Mouse (Mus musculus): Measurements from ENCODE around the gene Fads6. TPM values are rescaled to one million over a fixed set of nuclear protein-coding genes. Genes with fewer than 3 reads are reported as not detected.

Fads6 gene
- polyA plus RNA-seq, 1 experiment = 15.3 TPM

DNA sequence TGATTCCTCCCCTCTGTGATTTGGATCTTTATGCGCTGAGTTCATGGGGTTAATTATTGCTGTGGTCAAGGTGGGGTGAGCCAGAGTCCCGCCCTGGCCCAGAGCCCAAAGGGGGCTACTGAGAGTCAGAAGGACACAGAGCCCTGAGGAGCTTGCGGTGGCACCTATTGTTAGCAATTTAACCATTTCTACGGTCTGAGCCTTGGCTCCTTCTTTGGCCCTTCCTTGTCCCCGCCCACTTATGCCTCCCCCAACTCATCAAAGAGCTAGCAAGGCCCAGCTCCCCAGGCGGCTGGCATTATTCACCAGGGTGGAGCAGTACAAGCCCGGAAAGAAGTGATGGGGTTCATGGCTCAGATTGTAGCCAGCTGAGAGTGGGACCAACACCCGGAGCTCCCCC, 9.4 kb upstream of the Fads6 start, which contains the start of gene Otop2:
Gene Otop2 (plus strand): TSS at position 301 of the 400 bp plus-strand sequence.
- no peak within 1 kb of the TSS for H3K4me3 ChIP-seq (ENCODE audit: insufficient read depth, low read length)
- no peak within 1 kb of the TSS for H3K27ac ChIP-seq (ENCODE audit: insufficient read depth, low read length)
- no peak for TF ChIP-seq CTCF (IDR thresholded peaks at IDR 0.05; ENCODE audit: extremely low read depth, insufficient read depth, low read length)
- TF ChIP-seq POLR2A (IDR thresholded peaks at IDR 0.05; ENCODE audit: extremely low read depth, insufficient read depth, low read length) = no peak
- H3K4me1 ChIP-seq (ENCODE audit: control insufficient read depth, insufficient read depth, low read length) = no peaks in the 10 kb centered on the region

DNA sequence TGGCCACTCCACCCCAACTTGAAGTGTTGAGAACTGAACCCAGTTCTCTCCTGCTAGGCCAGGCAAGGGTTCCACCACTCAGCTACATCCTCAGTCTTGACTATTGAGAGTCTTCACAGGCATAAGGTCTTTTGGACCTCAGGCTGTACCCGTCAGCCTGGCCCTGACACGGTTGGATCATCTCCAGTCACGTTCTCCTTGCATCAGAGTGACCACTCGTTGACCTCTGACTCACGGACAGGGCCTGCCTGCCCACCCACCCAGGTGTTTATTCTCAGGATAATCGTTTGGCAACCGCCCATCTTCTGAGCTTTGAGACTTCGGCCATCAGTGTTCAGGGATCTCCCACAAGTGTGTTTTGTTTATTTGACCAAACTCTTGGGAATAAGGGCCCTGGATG, 5.7 kb upstream of the Fads6 start:
- TF ChIP-seq CTCF (IDR thresholded peaks at IDR 0.05; ENCODE audit: extremely low read depth, insufficient read depth, low read length) (no peak), POLR2A (IDR thresholded peaks at IDR 0.05; ENCODE audit: extremely low read depth, insufficient read depth, low read length) (no peak)
- Histone ChIP-seq H3K4me3 (ENCODE audit: insufficient read depth, low read length) (no peak overlapping the region), H3K27ac (ENCODE audit: insufficient read depth, low read length) (no peak overlapping the region), H3K4me1 (ENCODE audit: control insufficient read depth, insufficient read depth, low read length) (no peaks in the 10 kb centered on the region)

DNA sequence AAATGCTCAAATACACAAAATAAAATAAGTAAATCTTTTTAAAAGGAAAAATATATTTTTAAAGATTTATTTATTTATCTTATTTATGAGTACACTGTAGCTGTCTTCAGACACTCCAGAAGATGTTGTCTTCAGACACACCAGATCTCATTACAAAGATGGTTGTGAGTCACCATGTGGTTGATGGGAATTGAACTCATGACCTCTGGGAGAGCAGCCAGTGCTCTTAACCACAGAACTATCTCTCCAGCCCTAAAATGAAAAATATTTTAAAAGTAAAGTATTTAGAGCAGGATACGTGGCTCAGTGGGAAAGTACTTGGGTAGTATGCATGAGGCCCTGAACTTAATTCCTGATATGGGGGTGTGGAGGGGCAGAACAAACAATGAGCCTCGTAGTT, 3.9 kb upstream of the Fads6 start:
- no peak overlapping the region for H3K4me3 ChIP-seq (ENCODE audit: insufficient read depth, low read length)
- H3K4me1 ChIP-seq (ENCODE audit: control insufficient read depth, insufficient read depth, low read length) = no peaks in the 10 kb centered on the region
- no peak overlapping the region for H3K27ac ChIP-seq (ENCODE audit: insufficient read depth, low read length)
- no peak for TF ChIP-seq CTCF (IDR thresholded peaks at IDR 0.05; ENCODE audit: extremely low read depth, insufficient read depth, low read length)

DNA sequence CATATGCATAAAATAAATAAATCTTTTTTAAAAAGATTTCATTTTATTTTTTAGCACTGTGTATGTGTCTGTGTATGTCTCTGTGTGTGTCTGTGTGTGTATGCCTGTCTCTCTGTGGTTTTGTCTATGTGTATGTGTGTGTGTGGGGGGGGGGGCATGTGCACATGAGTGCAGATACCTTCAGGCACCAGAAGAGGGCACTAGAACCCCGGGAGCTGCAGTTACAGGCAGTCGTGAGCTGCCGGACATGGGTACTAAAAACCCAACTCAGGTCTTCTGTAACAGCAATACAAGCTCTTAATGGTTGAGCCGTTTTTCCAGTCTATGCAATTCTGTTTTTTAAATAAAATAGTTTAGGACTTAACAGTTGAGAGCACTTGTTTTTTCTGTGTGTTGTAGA, 3.3 kb upstream of the Fads6 start:
- Histone ChIP-seq H3K4me3 (ENCODE audit: insufficient read depth, low read length) (no peak overlapping the region), H3K4me1 (ENCODE audit: control insufficient read depth, insufficient read depth, low read length) (no peaks in the 10 kb centered on the region), H3K27ac (ENCODE audit: insufficient read depth, low read length) (no peak overlapping the region)
- TF ChIP-seq POLR2A (IDR thresholded peaks at IDR 0.05; ENCODE audit: extremely low read depth, insufficient read depth, low read length) = no peak
- TF ChIP-seq CTCF (IDR thresholded peaks at IDR 0.05; ENCODE audit: extremely low read depth, insufficient read depth, low read length) = no peak

DNA sequence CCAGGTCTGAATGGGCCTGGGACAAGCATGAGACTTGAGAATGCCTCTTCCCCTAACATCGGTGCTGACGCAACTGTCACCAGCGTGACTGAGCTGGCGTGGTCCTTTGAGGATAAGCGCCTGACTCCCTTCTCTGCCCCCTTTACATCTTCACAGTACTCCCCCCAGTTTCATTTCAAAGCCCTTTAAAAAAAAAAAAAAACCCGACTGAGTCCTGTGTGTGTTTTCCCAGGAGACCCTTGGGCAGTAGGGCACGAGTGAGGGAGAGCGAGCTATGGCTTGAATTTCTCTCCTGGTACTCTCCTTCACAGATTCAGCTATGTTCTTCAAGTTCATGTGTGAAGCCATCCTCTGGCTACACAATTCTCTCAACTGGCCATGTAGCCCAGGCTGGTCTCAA, 697 bp upstream of the Fads6 start:
- TF ChIP-seq POLR2A (IDR thresholded peaks at IDR 0.05; ENCODE audit: extremely low read depth, insufficient read depth, low read length) = no peak
- no peak for TF ChIP-seq CTCF (IDR thresholded peaks at IDR 0.05; ENCODE audit: extremely low read depth, insufficient read depth, low read length)
- Histone ChIP-seq H3K27ac (ENCODE audit: insufficient read depth, low read length) (no peak overlapping the region), H3K4me3 (ENCODE audit: insufficient read depth, low read length) (no peak overlapping the region), H3K4me1 (ENCODE audit: control insufficient read depth, insufficient read depth, low read length) (no peaks in the 10 kb centered on the region)

DNA sequence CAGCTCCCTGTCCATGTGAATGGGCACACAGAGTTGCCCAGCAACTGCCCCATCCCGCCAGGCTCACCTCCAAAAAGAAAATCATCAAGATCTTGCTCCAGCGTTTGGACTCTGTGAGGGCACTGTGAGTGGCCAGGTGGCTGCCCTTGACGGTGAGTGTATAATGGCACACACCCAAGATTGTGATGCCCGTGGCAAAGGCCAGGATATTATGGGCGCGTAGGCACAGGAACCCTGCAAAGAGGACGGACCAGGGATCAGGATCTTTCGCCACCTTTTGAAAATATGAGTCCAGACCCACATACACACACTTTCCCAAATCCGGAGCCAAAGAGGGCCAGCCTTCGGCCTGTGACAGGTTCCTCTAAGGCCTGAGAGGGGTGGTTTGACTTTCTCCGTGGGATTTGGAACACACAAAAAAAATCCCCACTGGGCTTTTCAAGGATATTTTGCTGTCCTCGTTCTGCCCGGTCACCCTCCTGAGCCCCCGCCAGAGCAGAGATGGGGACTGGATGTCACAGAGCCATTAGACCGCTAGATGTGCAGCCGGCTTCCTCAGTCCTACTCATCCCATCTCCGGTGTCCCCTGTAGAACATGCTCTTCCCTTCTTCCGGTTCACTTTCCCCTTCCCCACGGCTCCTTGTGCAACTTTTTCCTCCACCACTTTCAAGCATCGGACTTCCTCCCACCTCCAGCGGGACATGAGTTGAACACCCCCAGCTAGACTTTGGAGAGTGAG, 822 bp downstream of the Fads6 start:
- Histone ChIP-seq H3K4me1 (ENCODE audit: control insufficient read depth, insufficient read depth, low read length) (no peaks in the 10 kb centered on the region), H3K4me3 (ENCODE audit: insufficient read depth, low read length) (peak overlapping the region; percentile 47), H3K27ac (ENCODE audit: insufficient read depth, low read length) (no peak overlapping the region)
- TF ChIP-seq POLR2A (IDR thresholded peaks at IDR 0.05; ENCODE audit: extremely low read depth, insufficient read depth, low read length) (no peak), CTCF (IDR thresholded peaks at IDR 0.05; ENCODE audit: extremely low read depth, insufficient read depth, low read length) (no peak)

DNA sequence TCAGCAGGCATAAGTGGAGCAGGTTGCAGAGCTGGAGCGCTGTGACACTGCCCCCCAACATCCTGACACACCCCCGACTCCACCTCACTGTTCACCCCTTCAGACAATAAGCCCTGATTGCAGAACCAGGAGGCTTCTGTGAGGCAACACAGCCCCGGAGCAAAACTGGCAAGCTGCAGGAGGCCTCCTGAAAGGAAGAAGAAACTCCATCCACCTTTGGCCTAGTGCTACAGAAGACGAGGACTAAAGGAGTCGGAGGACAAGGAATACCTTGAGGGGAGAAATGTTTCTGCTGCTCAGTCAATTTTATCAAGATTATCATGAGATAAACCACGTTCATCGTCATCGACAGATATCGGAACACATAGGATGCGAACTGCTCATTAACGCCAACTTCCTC, 1.5 kb downstream of the Fads6 start:
- Histone ChIP-seq H3K4me1 (ENCODE audit: control insufficient read depth, insufficient read depth, low read length) (no peaks in the 10 kb centered on the region), H3K4me3 (ENCODE audit: insufficient read depth, low read length) (no peak overlapping the region; the same call in 1 of the 2 replicates), H3K27ac (ENCODE audit: insufficient read depth, low read length) (no peak overlapping the region)
- TF ChIP-seq CTCF (IDR thresholded peaks at IDR 0.05; ENCODE audit: extremely low read depth, insufficient read depth, low read length) (no peak), POLR2A (IDR thresholded peaks at IDR 0.05; ENCODE audit: extremely low read depth, insufficient read depth, low read length) (no peak)

DNA sequence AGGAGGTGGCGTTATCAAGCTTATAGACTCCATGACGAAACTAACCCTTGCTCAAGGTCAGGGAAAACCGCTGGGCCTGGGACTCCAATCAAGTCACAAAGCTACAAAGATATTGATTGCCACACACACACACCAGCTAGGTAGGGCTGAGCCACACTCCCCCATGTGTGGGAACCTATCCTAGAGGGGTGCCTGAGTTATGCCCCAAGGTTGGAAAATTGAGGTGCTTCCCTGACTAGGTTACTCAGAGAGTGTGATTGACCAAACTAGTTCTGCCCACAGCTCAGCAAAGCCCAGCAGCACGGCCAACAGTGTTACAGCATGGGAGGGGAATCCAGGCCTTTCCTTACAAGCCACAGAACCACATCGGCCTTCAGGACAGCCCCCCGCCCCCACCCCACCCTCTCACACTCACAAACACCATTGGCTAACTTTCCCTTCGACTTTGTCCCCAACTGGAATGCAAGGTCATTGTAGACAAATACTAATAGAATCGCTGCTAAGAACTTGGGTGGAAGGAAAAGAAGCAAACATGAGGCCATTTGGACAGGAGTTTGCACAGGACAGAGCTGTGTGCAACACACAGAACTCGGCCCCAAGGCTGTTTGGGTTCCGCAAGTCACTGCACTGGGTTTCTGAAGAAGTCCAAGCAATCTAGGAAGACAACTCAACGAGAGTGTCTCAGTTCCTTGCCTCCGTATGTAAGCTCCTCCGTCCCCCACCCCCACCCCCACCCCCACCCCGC, 4.7 kb downstream of the Fads6 start:
- Histone ChIP-seq H3K4me1 (ENCODE audit: control insufficient read depth, insufficient read depth, low read length) (no peaks in the 10 kb centered on the region), H3K4me3 (ENCODE audit: insufficient read depth, low read length) (no peak overlapping the region), H3K27ac (ENCODE audit: insufficient read depth, low read length) (no peak overlapping the region)
- no peak for TF ChIP-seq POLR2A (IDR thresholded peaks at IDR 0.05; ENCODE audit: extremely low read depth, insufficient read depth, low read length)
- TF ChIP-seq CTCF (IDR thresholded peaks at IDR 0.05; ENCODE audit: extremely low read depth, insufficient read depth, low read length) = no peak

DNA sequence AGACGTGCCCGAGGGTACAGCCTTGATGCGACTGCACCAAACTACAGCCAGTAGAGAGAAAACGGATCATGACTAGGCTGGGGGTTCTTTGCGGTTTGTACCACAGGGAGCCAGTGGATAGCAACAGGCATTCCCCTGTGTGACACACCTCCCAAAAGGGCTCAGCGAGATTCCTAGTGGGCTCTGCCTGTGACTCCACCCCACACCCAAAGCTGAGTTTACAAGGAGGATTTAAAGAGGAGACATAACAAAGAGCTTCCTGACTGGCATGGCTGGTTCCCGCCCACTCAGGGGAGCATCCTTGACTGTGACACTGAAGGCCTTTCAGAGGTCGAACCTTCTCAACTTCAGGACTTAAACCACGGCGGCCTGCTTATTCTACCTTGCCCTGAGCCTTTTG, 6.0 kb downstream of the Fads6 start:
- H3K27ac ChIP-seq (ENCODE audit: insufficient read depth, low read length) = no peak overlapping the region
- H3K4me1 ChIP-seq (ENCODE audit: control insufficient read depth, insufficient read depth, low read length) = 0 out of 2 replicates have a peak, but pooled peaks cover 2% of the 10 kb centered on the region
- H3K4me3 ChIP-seq (ENCODE audit: insufficient read depth, low read length) = no peak overlapping the region
- TF ChIP-seq CTCF (IDR thresholded peaks at IDR 0.05; ENCODE audit: extremely low read depth, insufficient read depth, low read length) (no peak), POLR2A (IDR thresholded peaks at IDR 0.05; ENCODE audit: extremely low read depth, insufficient read depth, low read length) (no peak)

DNA sequence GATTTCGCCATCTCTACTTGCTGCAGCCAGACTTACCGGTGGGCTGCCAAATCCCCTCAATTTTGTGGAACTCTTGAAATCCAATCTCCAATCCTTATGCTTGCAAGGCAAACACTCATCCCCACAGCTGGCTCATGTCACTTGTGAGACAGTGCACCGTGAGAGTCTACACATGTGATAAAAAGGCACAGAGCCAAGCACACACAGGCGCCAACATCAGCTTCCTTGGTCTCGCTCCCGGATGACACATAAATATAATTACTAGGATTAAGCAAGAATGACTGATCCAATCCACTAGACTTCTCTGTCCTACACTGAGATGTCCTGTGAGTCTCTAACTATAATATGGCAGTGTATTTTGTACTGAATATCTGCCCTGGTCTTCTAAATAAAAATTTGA, 6.5 kb downstream of the Fads6 start:
- TF ChIP-seq CTCF (IDR thresholded peaks at IDR 0.05; ENCODE audit: extremely low read depth, insufficient read depth, low read length) (no peak), POLR2A (IDR thresholded peaks at IDR 0.05; ENCODE audit: extremely low read depth, insufficient read depth, low read length) (no peak)
- H3K27ac ChIP-seq (ENCODE audit: insufficient read depth, low read length) = no peak overlapping the region
- no peak overlapping the region for H3K4me3 ChIP-seq (ENCODE audit: insufficient read depth, low read length)
- 0 out of 2 replicates have a peak, but pooled peaks cover 3% of the 10 kb centered on the region for H3K4me1 ChIP-seq (ENCODE audit: control insufficient read depth, insufficient read depth, low read length)

Measured in cortical plate, adult 2 months (tissue).